Mouse (Mus musculus) CH12.LX (cell line): ENCODE results near the gene Csnk2a1.

Experiments
- CTCF ChIP-seq, 2 experiments: IDR thresholded peaks in 1 of 2; conservative IDR thresholded peaks in 1 of 2; 2 replicates each; pipeline ENCODE4 v1.5.1; 2011 to 2012; ENCODE audit warnings: low read depth in 2 of 2, low read length in 2 of 2, improper control_type of control experiment in 1 of 2, inconsistent platforms in 1 of 2, mild to moderate bottlenecking in 1 of 2, moderate library complexity in 1 of 2
- MAZ ChIP-seq: IDR thresholded peaks from 2 replicates; pipeline ENCODE4 v1.6.1; 2012; ENCODE audit warnings: low read depth, mild to moderate bottlenecking, inconsistent platforms, low read length, improper control_type of control experiment, moderate library complexity
- MXI1 ChIP-seq: IDR thresholded peaks from 2 replicates; pipeline ENCODE4 v1.6.1; 2011; ENCODE audit warnings: mild to moderate bottlenecking, low read depth, low read length, improper control_type of control experiment
- NELFE ChIP-seq: IDR thresholded peaks from 2 replicates; pipeline ENCODE4 v1.6.1; 2011; ENCODE audit warnings: low read depth, low read length, improper control_type of control experiment
- POLR2A ChIP-seq: IDR thresholded peaks from 2 replicates; pipeline ENCODE4 v1.6.1; 2011; ENCODE audit warnings: low read depth, mild to moderate bottlenecking, improper control_type of control experiment, low read length
- POLR2AphosphoS2 ChIP-seq: IDR thresholded peaks from 2 replicates; pipeline ENCODE4 v1.6.1; 2011; ENCODE audit warnings: low read depth, low read length, improper control_type of control experiment
- TCF12 ChIP-seq: IDR thresholded peaks from 2 replicates; pipeline ENCODE4 v1.6.1; 2014; ENCODE audit warnings: low read depth, mild to moderate bottlenecking, inconsistent platforms, low read length, improper control_type of control experiment
- USF1 ChIP-seq: IDR thresholded peaks from 2 replicates; pipeline ENCODE4 v1.6.1; 2014; ENCODE audit warnings: low read depth, mild to moderate bottlenecking, inconsistent platforms, low read length, improper control_type of control experiment

- TF ChIP-seq MAZ (no peak), POLR2A (no peak), NELFE (no peak), CTCF (conservative IDR thresholded peaks at IDR 0.05 in 1 of 2, IDR thresholded peaks at IDR 0.05 in 1 of 2; ENCODE audit: low read depth in 2 of 2, low read length in 2 of 2) (no peak), MXI1 (no peak), POLR2AphosphoS2 (no peak), USF1 (no peak), TCF12 (no peak)
These were observed 97.3 kb downstream of the Csnk2a1 start for GRCm38 (mm10) chr2:152323971-152324370.
